Mouse (Mus musculus): Measurements from ENCODE around the gene Usp5. TPM values are rescaled to one million over a fixed set of nuclear protein-coding genes. Genes with fewer than 3 reads are reported as not detected.

The Usp5 gene
- polyA plus RNA-seq, 1 experiment from 2014 or later: 191 TPM

DNA sequence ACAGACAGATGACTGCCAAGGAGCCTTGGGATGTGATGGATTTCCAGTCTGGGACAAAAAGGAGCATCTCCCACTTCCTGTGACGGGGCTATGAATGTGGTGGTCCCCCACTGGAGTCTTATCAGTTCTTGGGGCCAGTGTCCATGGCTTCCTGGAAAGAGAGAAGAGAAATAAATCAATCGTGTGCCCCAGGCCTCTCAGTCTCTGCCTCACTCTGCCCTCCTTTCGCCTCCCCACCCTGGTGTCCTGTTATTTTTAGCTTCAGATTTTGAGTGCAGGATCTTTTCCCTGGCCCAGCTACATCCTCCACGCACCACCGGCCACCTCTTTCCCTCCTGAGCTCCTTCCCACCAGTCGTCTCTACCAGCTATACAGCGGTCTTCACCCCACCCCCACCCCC is 59.3 kb downstream of the Usp5 start:
- H3K9ac ChIP-seq: peak overlapping the region; percentile 56; the same call in 1 of the 2 replicates
- H3K27me3 ChIP-seq: peaks cover 17% of the 10 kb centered on the region
- ATAC-seq (ENCODE audit: insufficient number of reproducible peaks, insufficient read depth, low FRiP score, low TSS enrichment): no peak
- H3K4me3 ChIP-seq: peak overlapping the region; percentile 46; the same call in 1 of the 2 replicates
- WGBS: 69% methylated on average over 7 of the region's 7 CpGs
- peaks cover 20% of the 10 kb centered on the region for H3K4me1 ChIP-seq
- no peaks in the 10 kb centered on the region for H3K9me3 ChIP-seq
- no peaks in the 10 kb centered on the region for H3K36me3 ChIP-seq
- no peak overlapping the region for H3K27ac ChIP-seq
- peak overlapping the region; percentile 77 for H3K4me2 ChIP-seq (replicated peaks)

DNA sequence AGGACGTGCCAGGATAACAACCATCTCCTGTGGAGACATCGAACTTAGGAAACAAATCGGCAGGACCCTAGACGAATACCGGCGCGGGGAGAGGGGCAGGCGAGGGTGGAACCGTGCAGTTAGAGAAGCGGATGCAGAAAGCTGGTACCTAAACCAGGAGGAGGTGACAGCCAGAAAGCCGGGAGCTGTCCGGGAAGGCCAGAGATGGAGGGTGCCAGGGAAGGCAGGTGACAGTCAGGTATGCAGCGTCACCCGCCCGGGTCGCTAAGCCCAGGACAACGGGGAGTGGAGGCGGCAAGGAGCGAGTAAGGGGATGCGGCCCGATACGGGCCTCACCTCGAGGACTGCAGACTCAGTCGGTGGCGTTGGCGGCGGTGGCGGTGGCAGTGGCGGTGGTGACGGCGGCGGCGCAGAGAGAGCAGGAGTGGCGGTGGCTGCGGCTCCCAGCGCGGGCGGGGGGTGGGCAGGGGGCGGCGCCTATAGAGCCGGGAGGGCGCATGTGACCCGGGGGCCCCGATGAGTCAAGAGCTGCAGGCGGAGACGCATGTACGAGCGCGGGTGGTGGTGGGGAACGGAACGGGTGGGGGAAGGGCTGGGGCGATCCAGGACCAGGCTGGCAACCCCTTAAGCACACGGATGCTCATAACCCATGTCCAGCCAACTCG is 60.1 kb downstream of the Usp5 start, which contains the start of gene Eno2:
Gene Eno2, minus strand, starts transcription at position 573 of the 665 bp plus-strand sequence.
- H3K27me3 ChIP-seq: peaks cover 17% of the 10 kb centered on the region
- H3K9me3 ChIP-seq: no peaks in the 10 kb centered on the region
- peaks cover 20% of the 10 kb centered on the region for H3K4me1 ChIP-seq
- H3K36me3 ChIP-seq: no peaks in the 10 kb centered on the region
- H3K4me2 ChIP-seq (replicated peaks): peak within 1 kb of the TSS; percentile 77
- WGBS: under 1% methylated on average over 54 of the region's 54 CpGs
- ATAC-seq (ENCODE audit: insufficient number of reproducible peaks, insufficient read depth, low FRiP score, low TSS enrichment): peak; percentile 67
- H3K27ac ChIP-seq: no peak within 1 kb of the TSS
- peak within 1 kb of the TSS; percentile 46 for H3K4me3 ChIP-seq
- H3K9ac ChIP-seq: peak within 1 kb of the TSS; percentile 56

- Histone ChIP-seq H3K4me2 (replicated peaks) (peak overlapping the region; percentile 77), H3K27me3 (peaks cover 17% of the 10 kb centered on the region), H3K4me3 (peak overlapping the region; percentile 46), H3K9ac (peak overlapping the region; percentile 56; the same call in 1 of the 2 replicates), H3K36me3 (no peaks in the 10 kb centered on the region), H3K4me1 (peaks cover 20% of the 10 kb centered on the region), H3K9me3 (no peaks in the 10 kb centered on the region), H3K27ac (no peak overlapping the region)
- no peak for ATAC-seq (ENCODE audit: insufficient number of reproducible peaks, insufficient read depth, low FRiP score, low TSS enrichment)
- WGBS: 4% methylated on average over 9 of the region's 9 CpGs
Observed at GRCm38 (mm10) chr6:124768704-124769044, 60.6 kb downstream of the Usp5 start.

GRCm38 (mm10) chr6:124767920-124768703 is 61.2 kb downstream of the Usp5 start:
- Histone ChIP-seq H3K27ac (0 out of 2 replicates have a peak overlapping the region, but pooled peaks have one; percentile 36), H3K9ac (0 out of 2 replicates have a peak overlapping the region, but pooled peaks have one; percentile 56), H3K4me3 (peak overlapping the region; percentile 46), H3K27me3 (peaks cover 17% of the 10 kb centered on the region), H3K36me3 (no peaks in the 10 kb centered on the region), H3K9me3 (no peaks in the 10 kb centered on the region), H3K4me1 (peaks cover 20% of the 10 kb centered on the region), H3K4me2 (replicated peaks) (peak overlapping the region; percentile 77)
- WGBS: 19% methylated on average over 19 of the region's 19 CpGs
- ATAC-seq (ENCODE audit: insufficient number of reproducible peaks, insufficient read depth, low FRiP score, low TSS enrichment): peak; percentile 44; the same call in 1 of the 2 replicates

DNA sequence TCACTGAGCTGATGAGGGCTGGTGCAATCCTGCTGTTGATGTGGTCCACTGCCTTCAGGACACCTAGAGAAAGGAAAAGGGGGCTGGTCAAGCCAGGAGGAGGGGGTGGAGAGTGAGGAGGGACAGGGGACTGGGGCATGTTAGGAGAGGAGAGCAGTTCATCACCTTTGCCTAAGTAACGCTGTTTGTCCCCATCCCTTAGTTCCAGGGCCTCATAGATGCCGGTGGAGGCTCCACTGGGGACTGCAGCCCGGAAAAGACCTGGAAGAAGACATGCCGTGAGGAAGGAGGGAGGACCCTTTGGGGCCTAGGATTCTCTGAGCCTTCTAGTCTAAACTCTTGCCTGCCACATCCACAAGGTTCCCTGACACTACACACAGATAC is 61.8 kb downstream of the Usp5 start:
- Histone ChIP-seq H3K4me3 (no peak overlapping the region), H3K9ac (no peak overlapping the region), H3K4me1 (peaks cover 20% of the 10 kb centered on the region), H3K9me3 (no peaks in the 10 kb centered on the region), H3K4me2 (replicated peaks) (0 out of 2 replicates have a peak overlapping the region, but pooled peaks have one; percentile 77), H3K27me3 (peaks cover 17% of the 10 kb centered on the region), H3K36me3 (no peaks in the 10 kb centered on the region), H3K27ac (no peak overlapping the region)
- 31% methylated on average over 4 of the region's 4 CpGs for WGBS
- no peak for ATAC-seq (ENCODE audit: insufficient number of reproducible peaks, insufficient read depth, low FRiP score, low TSS enrichment)

DNA sequence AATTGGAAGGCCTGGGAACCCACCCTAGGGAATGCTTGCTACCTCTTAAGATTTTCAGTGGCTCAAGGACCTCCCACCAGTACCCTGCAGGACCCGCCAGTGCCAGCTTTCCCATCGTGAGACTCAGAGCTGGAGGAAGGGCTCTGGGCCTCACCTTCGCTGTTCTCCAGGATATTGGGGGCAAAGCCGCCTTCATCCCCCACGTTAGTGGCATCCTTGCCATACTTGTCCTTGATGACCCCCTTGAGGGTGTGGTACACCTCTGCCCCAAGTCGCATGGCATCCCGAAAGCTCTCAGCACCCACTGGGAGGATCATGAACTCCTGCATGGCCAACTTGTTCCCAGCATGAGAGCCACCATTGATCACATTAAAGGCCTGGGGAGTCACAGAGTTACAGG is 63.3 kb downstream of the Usp5 start:
- Histone ChIP-seq H3K4me1 (peaks cover 20% of the 10 kb centered on the region), H3K27me3 (peaks cover 17% of the 10 kb centered on the region), H3K4me3 (no peak overlapping the region), H3K27ac (no peak overlapping the region), H3K9ac (no peak overlapping the region), H3K4me2 (replicated peaks) (no peak overlapping the region), H3K9me3 (no peaks in the 10 kb centered on the region), H3K36me3 (no peaks in the 10 kb centered on the region)
- ATAC-seq (ENCODE audit: insufficient number of reproducible peaks, insufficient read depth, low FRiP score, low TSS enrichment): no peak
- WGBS: 83% methylated on average over 7 of the region's 7 CpGs

Other genes with a start within 250 kb of the Usp5 start
- not detected in 2 replicates for gene C1s2, start 193.4 kb downstream of the Usp5 start, polyA plus RNA-seq (2016; fragmentation: Nextera tagmentation; extraction: Ambion mirVana)
- 46.0 and 49.1 TPM in 2 replicates for gene Lpcat3, start 166.5 kb downstream of the Usp5 start, polyA plus RNA-seq (2016; fragmentation: Nextera tagmentation; extraction: Ambion mirVana)
- 192 and 199 TPM in 2 replicates for gene Emg1, start 117.3 kb downstream of the Usp5 start, polyA plus RNA-seq (2016; fragmentation: Nextera tagmentation; extraction: Ambion mirVana)
- gene Phb2, start 117.1 kb downstream of the Usp5 start, polyA plus RNA-seq (2016; fragmentation: Nextera tagmentation; extraction: Ambion mirVana): 359 and 370 TPM in 2 replicates
- 6.7 TPM in 2 replicates for gene Ptpn6, start 90.8 kb downstream of the Usp5 start, polyA plus RNA-seq (2016; fragmentation: Nextera tagmentation; extraction: Ambion mirVana)
- 498 and 530 TPM in 2 replicates for gene Grcc10, start 88.1 kb downstream of the Usp5 start, polyA plus RNA-seq (2016; fragmentation: Nextera tagmentation; extraction: Ambion mirVana)
- not detected in 2 replicates for gene Gm45234, start 73.5 kb downstream of the Usp5 start, polyA plus RNA-seq (2016; fragmentation: Nextera tagmentation; extraction: Ambion mirVana)
- gene Atn1, start 73.0 kb downstream of the Usp5 start, polyA plus RNA-seq (2016; fragmentation: Nextera tagmentation; extraction: Ambion mirVana): 20.1 and 20.5 TPM in 2 replicates
- gene Eno2, start 59.8 kb downstream of the Usp5 start, polyA plus RNA-seq (2016; fragmentation: Nextera tagmentation; extraction: Ambion mirVana): 9.7 and 10.2 TPM in 2 replicates
- gene Lrrc23, start 49.8 kb downstream of the Usp5 start, polyA plus RNA-seq (2016; fragmentation: Nextera tagmentation; extraction: Ambion mirVana): 0.59 and 1.0 TPM in 2 replicates
- gene Spsb2, start 20.8 kb downstream of the Usp5 start, polyA plus RNA-seq (2016; fragmentation: Nextera tagmentation; extraction: Ambion mirVana): 7.8 and 10.5 TPM in 2 replicates
- 615 and 621 TPM in 2 replicates for gene Tpi1, start 15.2 kb downstream of the Usp5 start, polyA plus RNA-seq (2016; fragmentation: Nextera tagmentation; extraction: Ambion mirVana)
- 157 and 166 TPM in 2 replicates for gene Cdca3, start 63 bp upstream of the Usp5 start, polyA plus RNA-seq (2016; fragmentation: Nextera tagmentation; extraction: Ambion mirVana)
- 0.58 and 1.0 TPM in 2 replicates for gene Gnb3, start 10.8 kb upstream of the Usp5 start, polyA plus RNA-seq (2016; fragmentation: Nextera tagmentation; extraction: Ambion mirVana)
- 61.7 and 68.9 TPM in 2 replicates for gene P3h3, start 28.3 kb upstream of the Usp5 start, polyA plus RNA-seq (2016; fragmentation: Nextera tagmentation; extraction: Ambion mirVana)
- 3.4 and 3.6 TPM in 2 replicates for gene Gpr162, start 34.5 kb upstream of the Usp5 start, polyA plus RNA-seq (2016; fragmentation: Nextera tagmentation; extraction: Ambion mirVana)
- 0.09 and 0.39 TPM in 2 replicates for gene Cd4, start 58.7 kb upstream of the Usp5 start, polyA plus RNA-seq (2016; fragmentation: Nextera tagmentation; extraction: Ambion mirVana)
- 3.1 and 4.1 TPM in 2 replicates for gene Lag3, start 82.2 kb upstream of the Usp5 start, polyA plus RNA-seq (2016; fragmentation: Nextera tagmentation; extraction: Ambion mirVana)
- gene Ptms, start 90.6 kb upstream of the Usp5 start, polyA plus RNA-seq (2016; fragmentation: Nextera tagmentation; extraction: Ambion mirVana): 390 and 395 TPM in 2 replicates
- gene Mlf2, start 101.9 kb upstream of the Usp5 start, polyA plus RNA-seq (2016; fragmentation: Nextera tagmentation; extraction: Ambion mirVana): 419 and 427 TPM in 2 replicates
- gene Cops7a, start 136.1 kb upstream of the Usp5 start, polyA plus RNA-seq (2016; fragmentation: Nextera tagmentation; extraction: Ambion mirVana): 119 and 121 TPM in 2 replicates
- 5.5 and 6.2 TPM in 2 replicates for gene Pianp, start 167.2 kb upstream of the Usp5 start, polyA plus RNA-seq (2016; fragmentation: Nextera tagmentation; extraction: Ambion mirVana)
- gene Zfp384, start 179.7 kb upstream of the Usp5 start, polyA plus RNA-seq (2016; fragmentation: Nextera tagmentation; extraction: Ambion mirVana): 22.3 and 24.4 TPM in 2 replicates
- 165 and 176 TPM in 2 replicates for gene Ing4, start 210.3 kb upstream of the Usp5 start, polyA plus RNA-seq (2016; fragmentation: Nextera tagmentation; extraction: Ambion mirVana)
- 17.6 and 21.0 TPM in 2 replicates for gene Acrbp, start 220.2 kb upstream of the Usp5 start, polyA plus RNA-seq (2016; fragmentation: Nextera tagmentation; extraction: Ambion mirVana)
- 0.53 and 0.61 TPM in 2 replicates for gene Lpar5, start 238.4 kb upstream of the Usp5 start, polyA plus RNA-seq (2016; fragmentation: Nextera tagmentation; extraction: Ambion mirVana)